Mouse (Mus musculus): ENCODE data around the gene Mcidas.
"Not testable (repeated sequence)": the region's sequence is repeated elsewhere in the genome, so short reads cannot be mapped to it uniquely, and the experiment has no call there.

The Mcidas gene

GRCm38 (mm10) chr13:113013174-113013953 lies 19.7 kb downstream of the Mcidas start:
- DNase-seq: not testable (repeated sequence)

GRCm38 (mm10) chr13:113021521-113021920 lies 27.9 kb downstream of the Mcidas start:
- no peak for DNase-seq

- no peak for DNase-seq
These were observed 28.8 kb downstream of the Mcidas start for GRCm38 (mm10) chr13:113022467-113022866.

- DNase-seq: no peak
These were observed 29.9 kb downstream of the Mcidas start for GRCm38 (mm10) chr13:113023274-113024143.

GRCm38 (mm10) chr13:113031351-113031750 lies 37.7 kb downstream of the Mcidas start:
- peak; percentile 18 to 26 for DNase-seq

- DNase-seq: peak; percentile 74 to 78
These were observed 38.3 kb downstream of the Mcidas start for GRCm38 (mm10) chr13:113031792-113032571.

GRCm38 (mm10) chr13:113032831-113033230 lies 39.2 kb downstream of the Mcidas start:
- DNase-seq: no peak

- peak; percentile 76 to 88 for DNase-seq
These were observed 40.7 kb downstream of the Mcidas start for GRCm38 (mm10) chr13:113034271-113034886.

GRCm38 (mm10) chr13:113034950-113035421 lies 41.3 kb downstream of the Mcidas start, which contains the start of gene Cdc20b:
Cdc20b (plus strand) TSS chr13:113035111.
- peak; percentile 46 to 62 for DNase-seq

- peak; percentile 89 to 93 for DNase-seq
These were observed 42.2 kb downstream of the Mcidas start for GRCm38 (mm10) chr13:113035852-113036251.

- DNase-seq: no peak
These were observed 51.2 kb downstream of the Mcidas start for GRCm38 (mm10) chr13:113044876-113045275.

- no peak for DNase-seq
These were observed 51.9 kb downstream of the Mcidas start for GRCm38 (mm10) chr13:113045458-113046110.

GRCm38 (mm10) chr13:113046211-113046883 lies 52.7 kb downstream of the Mcidas start, which contains the start of gene Gpx8:
Gpx8 (minus strand) TSS chr13:113046410.
- peak; percentile 66 to 77 for DNase-seq

- no peak for DNase-seq
These were observed 53.4 kb downstream of the Mcidas start for GRCm38 (mm10) chr13:113047018-113047417.

- no peak for DNase-seq
These were observed 54.0 kb downstream of the Mcidas start for GRCm38 (mm10) chr13:113047647-113048046.
